Mouse (Mus musculus): ENCODE data around the gene Kctd21. TPM values are rescaled to one million over a fixed set of nuclear protein-coding genes. Genes with fewer than 3 reads are reported as not detected.

The Kctd21 gene
- 5.4 and 5.9 TPM in 2 replicates for polyA plus RNA-seq (2014; fragmentation: Nextera tagmentation; extraction: Ambion mirVana)

- WGBS, result 1% methylated on average over 68 of the region's 68 CpGs
- Histone ChIP-seq H3K4me2 (ENCODE audit: low read length) (peak within 1 kb of the TSS; percentile 80), H3K4me1 (replicated peaks; ENCODE audit: control insufficient read depth, insufficient read depth, low read length) (peaks cover 14% of the 10 kb centered on the region), H3K9me3 (ENCODE audit: control insufficient read depth, low read length) (no peaks in the 10 kb centered on the region), H3K4me3 (ENCODE audit: low read depth, low read length) (peak within 1 kb of the TSS; percentile 79), H3K36me3 (ENCODE audit: control insufficient read depth, insufficient read depth, low read length) (no peaks in the 10 kb centered on the region), H3K27me3 (replicated peaks; ENCODE audit: control insufficient read depth, insufficient read depth, low read length) (no peaks in the 10 kb centered on the region; the same call in 1 of the 2 replicates), H3K9ac (ENCODE audit: low read length) (peak within 1 kb of the TSS; percentile 64), H3K27ac (ENCODE audit: low read depth) (no peak within 1 kb of the TSS)
- ATAC-seq (replicated peaks; ENCODE audit: low FRiP score, low TSS enrichment, low read depth) (peak; percentile 99), DNase-seq (ENCODE audit: low spot score) (peak; percentile 92)
Observed at GRCm38 (mm10) chr7:97331726-97332666, at the start of gene Kctd21, which contains the start of gene Usp35. TSS of gene Kctd21 (plus strand) at chr7:97332327. TSS of gene Usp35 (minus strand) at chr7:97332020.

GRCm38 (mm10) chr7:97296986-97297385 is 35.1 kb upstream of the Kctd21 start:
- WGBS, result 52% methylated on average over 2 of the region's 2 CpGs
- Histone ChIP-seq H3K4me2 (ENCODE audit: low read length) (no peak overlapping the region), H3K27me3 (replicated peaks; ENCODE audit: control insufficient read depth, insufficient read depth, low read length) (no peaks in the 10 kb centered on the region), H3K36me3 (ENCODE audit: control insufficient read depth, insufficient read depth, low read length) (peaks cover 28% of the 10 kb centered on the region), H3K9me3 (ENCODE audit: control insufficient read depth, low read length) (no peaks in the 10 kb centered on the region), H3K9ac (ENCODE audit: low read length) (no peak overlapping the region), H3K27ac (ENCODE audit: low read depth) (no peak overlapping the region), H3K4me3 (ENCODE audit: low read depth, low read length) (no peak overlapping the region), H3K4me1 (replicated peaks; ENCODE audit: control insufficient read depth, insufficient read depth, low read length) (no peaks in the 10 kb centered on the region)
- DNase-seq (ENCODE audit: low spot score) (peak; percentile 35), ATAC-seq (replicated peaks; ENCODE audit: low FRiP score, low TSS enrichment, low read depth) (no peak)

GRCm38 (mm10) chr7:97297466-97297865 is 34.7 kb upstream of the Kctd21 start:
- ATAC-seq (replicated peaks; ENCODE audit: low FRiP score, low TSS enrichment, low read depth) (0 out of 2 replicates have a peak, but pooled peaks have one; percentile 17), DNase-seq (ENCODE audit: low spot score) (peak; percentile 80)
- Histone ChIP-seq H3K9me3 (ENCODE audit: control insufficient read depth, low read length) (no peaks in the 10 kb centered on the region), H3K27me3 (replicated peaks; ENCODE audit: control insufficient read depth, insufficient read depth, low read length) (no peaks in the 10 kb centered on the region), H3K4me3 (ENCODE audit: low read depth, low read length) (no peak overlapping the region), H3K9ac (ENCODE audit: low read length) (no peak overlapping the region), H3K4me1 (replicated peaks; ENCODE audit: control insufficient read depth, insufficient read depth, low read length) (no peaks in the 10 kb centered on the region), H3K27ac (ENCODE audit: low read depth) (no peak overlapping the region), H3K4me2 (ENCODE audit: low read length) (no peak overlapping the region), H3K36me3 (ENCODE audit: control insufficient read depth, insufficient read depth, low read length) (peaks cover 33% of the 10 kb centered on the region)
- 0% methylated on average over 2 of the region's 2 CpGs for WGBS

GRCm38 (mm10) chr7:97298279-97298678 is 33.8 kb upstream of the Kctd21 start:
- no peak for ATAC-seq (replicated peaks; ENCODE audit: low FRiP score, low TSS enrichment, low read depth)
- Histone ChIP-seq H3K9ac (ENCODE audit: low read length) (no peak overlapping the region), H3K36me3 (ENCODE audit: control insufficient read depth, insufficient read depth, low read length) (peaks cover 40% of the 10 kb centered on the region), H3K4me2 (ENCODE audit: low read length) (no peak overlapping the region), H3K27me3 (replicated peaks; ENCODE audit: control insufficient read depth, insufficient read depth, low read length) (no peaks in the 10 kb centered on the region), H3K4me3 (ENCODE audit: low read depth, low read length) (no peak overlapping the region), H3K4me1 (replicated peaks; ENCODE audit: control insufficient read depth, insufficient read depth, low read length) (no peaks in the 10 kb centered on the region), H3K9me3 (ENCODE audit: control insufficient read depth, low read length) (no peaks in the 10 kb centered on the region), H3K27ac (ENCODE audit: low read depth) (no peak overlapping the region)
- 95% methylated on average over 2 of the region's 2 CpGs for WGBS
- DNase-seq (ENCODE audit: low spot score), result no peak

- H3K27me3 ChIP-seq (replicated peaks; ENCODE audit: control insufficient read depth, insufficient read depth, low read length), result no peaks in the 10 kb centered on the region
- WGBS, result 81% methylated on average over 6 of the region's 6 CpGs
Observed at GRCm38 (mm10) chr7:97298943-97299342, 33.2 kb upstream of the Kctd21 start.

GRCm38 (mm10) chr7:97300914-97301313 is 31.2 kb upstream of the Kctd21 start:
- Histone ChIP-seq H3K36me3 (ENCODE audit: control insufficient read depth, insufficient read depth, low read length) (peaks cover 66% of the 10 kb centered on the region), H3K9me3 (ENCODE audit: control insufficient read depth, low read length) (no peaks in the 10 kb centered on the region), H3K9ac (ENCODE audit: low read length) (no peak overlapping the region), H3K4me1 (replicated peaks; ENCODE audit: control insufficient read depth, insufficient read depth, low read length) (no peaks in the 10 kb centered on the region), H3K4me3 (ENCODE audit: low read depth, low read length) (no peak overlapping the region), H3K4me2 (ENCODE audit: low read length) (no peak overlapping the region), H3K27me3 (replicated peaks; ENCODE audit: control insufficient read depth, insufficient read depth, low read length) (no peaks in the 10 kb centered on the region), H3K27ac (ENCODE audit: low read depth) (no peak overlapping the region)
- ATAC-seq (replicated peaks; ENCODE audit: low FRiP score, low TSS enrichment, low read depth) (no peak), DNase-seq (ENCODE audit: low spot score) (peak; percentile 40)
- 89% methylated on average over 2 of the region's 2 CpGs for WGBS

More at GRCm38 (mm10) chr7:97298943-97299342, 33.2 kb upstream of the Kctd21 start:
- Histone ChIP-seq H3K9me3 (ENCODE audit: control insufficient read depth, low read length) (no peaks in the 10 kb centered on the region), H3K27ac (ENCODE audit: low read depth) (no peak overlapping the region), H3K4me3 (ENCODE audit: low read depth, low read length) (no peak overlapping the region), H3K4me1 (replicated peaks; ENCODE audit: control insufficient read depth, insufficient read depth, low read length) (no peaks in the 10 kb centered on the region), H3K4me2 (ENCODE audit: low read length) (no peak overlapping the region), H3K9ac (ENCODE audit: low read length) (no peak overlapping the region), H3K36me3 (ENCODE audit: control insufficient read depth, insufficient read depth, low read length) (peaks cover 47% of the 10 kb centered on the region)
- no peak for ATAC-seq (replicated peaks; ENCODE audit: low FRiP score, low TSS enrichment, low read depth)
- peak; percentile 32 for DNase-seq (ENCODE audit: low spot score)

- Histone ChIP-seq H3K27me3 (replicated peaks; ENCODE audit: control insufficient read depth, insufficient read depth, low read length) (no peaks in the 10 kb centered on the region), H3K4me1 (replicated peaks; ENCODE audit: control insufficient read depth, insufficient read depth, low read length) (no peaks in the 10 kb centered on the region), H3K27ac (ENCODE audit: low read depth) (no peak overlapping the region), H3K36me3 (ENCODE audit: control insufficient read depth, insufficient read depth, low read length) (peaks cover 70% of the 10 kb centered on the region), H3K9me3 (ENCODE audit: control insufficient read depth, low read length) (no peaks in the 10 kb centered on the region), H3K4me3 (ENCODE audit: low read depth, low read length) (no peak overlapping the region), H3K4me2 (ENCODE audit: low read length) (no peak overlapping the region), H3K9ac (ENCODE audit: low read length) (no peak overlapping the region)
- DNase-seq (ENCODE audit: low spot score) (no peak), ATAC-seq (replicated peaks; ENCODE audit: low FRiP score, low TSS enrichment, low read depth) (no peak)
- WGBS, result 88% methylated on average over 8 of the region's 8 CpGs
Observed at GRCm38 (mm10) chr7:97301321-97301720, 30.8 kb upstream of the Kctd21 start.

- ATAC-seq (replicated peaks; ENCODE audit: low FRiP score, low TSS enrichment, low read depth) (no peak), DNase-seq (ENCODE audit: low spot score) (no peak)
- WGBS, result 79% methylated on average over 4 of the region's 4 CpGs
- Histone ChIP-seq H3K9ac (ENCODE audit: low read length) (no peak overlapping the region), H3K27me3 (replicated peaks; ENCODE audit: control insufficient read depth, insufficient read depth, low read length) (no peaks in the 10 kb centered on the region), H3K4me3 (ENCODE audit: low read depth, low read length) (no peak overlapping the region), H3K4me1 (replicated peaks; ENCODE audit: control insufficient read depth, insufficient read depth, low read length) (no peaks in the 10 kb centered on the region), H3K27ac (ENCODE audit: low read depth) (no peak overlapping the region), H3K4me2 (ENCODE audit: low read length) (no peak overlapping the region), H3K9me3 (ENCODE audit: control insufficient read depth, low read length) (no peaks in the 10 kb centered on the region), H3K36me3 (ENCODE audit: control insufficient read depth, insufficient read depth, low read length) (peaks cover 74% of the 10 kb centered on the region)
Observed at GRCm38 (mm10) chr7:97302261-97302660, 29.9 kb upstream of the Kctd21 start.
